Mouse (Mus musculus): Measurements from ENCODE around the gene Hs3st4.

The Hs3st4 gene

DNA sequence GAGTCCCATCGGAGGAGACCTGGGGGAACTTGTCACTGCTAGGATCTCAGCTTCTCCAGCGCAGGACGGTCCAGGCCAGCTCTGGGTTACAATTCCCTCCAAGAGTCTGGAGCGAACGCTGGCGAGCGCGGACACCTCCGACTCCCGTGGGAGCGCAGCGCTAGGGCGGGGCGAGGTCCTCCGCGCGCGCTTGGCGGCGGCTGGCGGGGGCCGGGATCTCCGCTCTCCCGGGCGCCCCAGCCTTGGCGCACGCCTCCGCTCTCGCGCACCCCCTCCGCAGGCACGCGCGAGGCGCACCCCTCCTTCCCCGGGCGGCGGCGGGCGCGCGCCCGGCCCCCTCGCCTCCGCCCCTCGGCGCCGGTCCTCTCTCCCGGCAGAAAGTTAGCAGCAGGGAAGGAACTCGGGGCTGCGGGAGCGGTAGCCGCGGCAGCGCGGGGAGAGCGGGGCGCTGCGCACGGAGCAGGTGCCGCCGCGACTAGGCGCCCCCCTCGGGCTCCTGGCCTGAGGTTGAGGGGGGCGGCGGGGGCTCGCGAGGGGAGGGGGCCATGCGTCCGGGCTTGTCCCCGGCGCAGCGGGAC, at the start of gene Hs3st4:
Gene Hs3st4 (plus strand): TSS at position 409 of the 578 bp plus-strand sequence.
- DNase-seq (ENCODE audit: low spot score): no peak

DNA sequence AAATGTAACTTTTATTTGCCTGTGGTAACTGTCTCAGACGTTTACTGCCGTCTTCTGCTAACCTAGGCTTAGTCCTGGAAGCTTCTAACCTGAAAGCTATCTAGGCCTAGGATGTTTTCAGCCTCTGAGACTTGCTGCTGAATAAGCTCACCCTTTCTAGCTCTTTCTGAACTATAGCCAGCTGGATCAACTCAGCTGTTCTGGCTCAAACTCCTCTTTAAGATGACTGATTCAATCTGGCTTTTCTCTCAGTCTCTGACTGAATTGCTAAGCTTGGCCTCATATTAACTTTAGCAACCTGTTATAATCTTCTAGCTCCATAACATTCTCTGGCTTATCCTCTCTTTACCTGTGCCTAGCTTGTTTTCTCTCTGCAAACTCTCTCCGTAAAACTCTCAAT, 35.8 kb upstream of the Hs3st4 start:
- DNase-seq (ENCODE audit: low spot score): no peak

DNA sequence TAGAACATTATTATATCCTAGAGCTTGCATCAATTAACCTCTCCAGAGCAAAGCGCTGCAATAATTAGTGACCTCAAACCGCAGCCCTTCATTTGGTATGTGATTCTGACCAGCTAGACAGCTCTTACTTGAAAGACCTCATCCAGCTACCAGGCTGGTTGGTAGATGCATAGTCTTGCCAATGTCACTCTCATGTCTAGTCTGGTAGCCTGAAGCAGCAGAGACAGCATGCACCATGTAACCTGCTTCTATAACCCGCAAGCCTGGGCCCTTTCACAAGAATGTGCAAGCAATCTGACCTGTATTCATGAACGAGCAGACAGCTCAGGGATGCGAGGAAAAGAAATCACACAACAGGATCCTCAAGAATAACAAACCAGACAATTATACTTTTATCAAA, 19.6 kb upstream of the Hs3st4 start:
- DNase-seq (ENCODE audit: low spot score): no peak

DNA sequence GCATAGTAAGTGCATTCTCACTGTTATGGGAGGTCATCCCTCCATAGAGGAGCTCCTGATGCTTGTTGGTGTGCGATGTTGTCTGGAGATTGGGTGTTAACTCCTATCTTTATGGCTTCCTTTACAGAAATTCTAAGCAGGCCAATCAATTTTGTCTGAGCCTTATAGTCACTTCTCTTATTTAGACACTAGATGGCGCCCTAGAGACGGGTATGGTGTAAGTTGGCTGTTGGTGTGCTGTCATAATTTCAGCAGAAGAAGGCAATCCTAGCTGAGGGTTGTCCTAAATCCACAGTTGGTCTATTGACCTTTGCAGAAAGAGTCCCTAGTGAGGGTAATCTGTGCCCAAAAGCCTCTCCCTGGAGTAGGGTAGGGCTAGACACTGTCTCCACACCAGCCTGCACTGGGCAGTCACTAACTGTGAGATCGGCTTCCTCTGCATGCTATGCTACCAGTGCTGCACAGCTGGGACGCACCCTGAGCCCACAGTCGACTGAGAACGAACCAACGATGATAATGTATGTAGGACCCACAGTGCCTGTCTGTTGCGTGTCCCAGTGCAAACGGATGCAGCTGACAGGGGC, 18.0 kb upstream of the Hs3st4 start:
- DNase-seq (ENCODE audit: low spot score): no peak

DNA sequence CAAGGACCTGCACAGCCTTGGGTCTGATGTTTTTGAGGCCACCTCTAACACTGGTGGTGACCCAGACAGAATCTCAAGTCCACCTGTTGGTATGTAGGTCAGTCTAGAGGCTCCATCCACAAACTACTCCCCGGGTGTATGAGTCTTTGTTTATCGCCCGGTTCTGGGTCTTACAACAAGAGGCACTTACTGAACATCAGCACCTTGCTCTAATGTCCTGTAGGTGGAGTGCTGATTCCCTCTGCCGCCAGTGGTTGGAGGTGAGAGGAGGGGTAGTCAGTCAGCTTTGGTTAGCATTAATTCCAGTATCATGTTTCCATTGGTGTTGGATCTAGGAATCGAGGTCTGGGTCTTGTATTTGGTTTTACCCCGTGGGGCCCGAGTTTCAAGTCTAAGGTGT, 17.2 kb upstream of the Hs3st4 start:
- DNase-seq (ENCODE audit: low spot score): no peak

DNA sequence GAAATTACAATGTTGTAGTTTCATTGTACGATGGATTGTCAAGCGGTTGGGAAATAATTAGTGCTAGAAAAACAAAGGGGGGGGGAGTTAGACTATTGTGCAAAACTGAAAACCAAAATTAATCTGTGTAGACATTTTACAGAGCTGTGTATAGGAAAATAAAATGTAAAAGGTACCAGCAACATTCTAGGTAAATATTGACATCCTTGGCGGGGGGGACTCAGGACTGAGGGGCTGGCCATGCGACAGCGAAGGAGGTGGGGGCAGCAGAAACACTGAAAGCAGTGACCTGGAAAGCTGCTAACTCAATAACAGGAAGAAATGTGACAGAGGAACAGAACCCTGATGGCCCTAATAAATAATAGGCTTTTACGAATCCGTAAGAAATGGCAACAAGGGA, 7.2 kb upstream of the Hs3st4 start:
- no peak for DNase-seq (ENCODE audit: low spot score)

DNA sequence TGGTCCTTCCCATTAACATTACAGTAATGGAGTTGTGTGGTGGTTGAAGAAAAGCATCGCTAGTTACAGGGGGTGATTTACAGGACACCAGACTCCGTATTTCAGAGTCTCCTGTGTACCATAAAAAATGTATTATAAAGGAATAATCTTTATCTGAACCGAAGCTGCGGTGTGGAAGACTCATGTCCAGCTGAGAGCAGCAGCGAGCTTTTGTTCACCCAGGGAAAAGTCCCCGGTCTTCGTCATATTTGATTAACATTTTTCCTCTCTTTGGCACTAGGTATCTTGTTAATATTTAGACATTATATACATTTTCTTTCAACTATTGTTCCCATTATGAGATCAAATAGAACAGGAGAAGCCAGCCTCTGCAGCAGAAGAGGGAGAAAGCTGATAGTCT, 1.2 kb upstream of the Hs3st4 start:
- no peak for DNase-seq (ENCODE audit: low spot score)

DNA sequence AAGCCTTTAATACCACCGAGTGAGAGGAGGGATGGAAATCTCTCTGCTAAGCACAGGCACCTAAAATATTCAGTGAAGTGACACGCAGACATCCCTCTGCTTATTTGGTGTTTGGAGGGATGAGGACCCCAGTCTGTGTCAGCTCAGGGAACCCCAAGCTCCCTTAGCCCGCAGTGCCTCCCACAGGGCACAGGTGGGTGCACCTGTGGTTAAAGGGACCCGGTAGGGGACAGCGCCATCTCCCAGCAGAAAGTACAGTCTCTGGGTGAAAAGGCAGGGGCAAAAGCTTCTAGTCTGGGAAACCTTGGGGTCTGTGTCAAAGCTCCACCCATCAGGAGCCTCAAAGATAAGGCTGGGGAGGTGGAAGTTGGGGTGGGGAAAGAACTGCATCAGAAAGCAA, 659 bp upstream of the Hs3st4 start:
- DNase-seq (ENCODE audit: low spot score): no peak

DNA sequence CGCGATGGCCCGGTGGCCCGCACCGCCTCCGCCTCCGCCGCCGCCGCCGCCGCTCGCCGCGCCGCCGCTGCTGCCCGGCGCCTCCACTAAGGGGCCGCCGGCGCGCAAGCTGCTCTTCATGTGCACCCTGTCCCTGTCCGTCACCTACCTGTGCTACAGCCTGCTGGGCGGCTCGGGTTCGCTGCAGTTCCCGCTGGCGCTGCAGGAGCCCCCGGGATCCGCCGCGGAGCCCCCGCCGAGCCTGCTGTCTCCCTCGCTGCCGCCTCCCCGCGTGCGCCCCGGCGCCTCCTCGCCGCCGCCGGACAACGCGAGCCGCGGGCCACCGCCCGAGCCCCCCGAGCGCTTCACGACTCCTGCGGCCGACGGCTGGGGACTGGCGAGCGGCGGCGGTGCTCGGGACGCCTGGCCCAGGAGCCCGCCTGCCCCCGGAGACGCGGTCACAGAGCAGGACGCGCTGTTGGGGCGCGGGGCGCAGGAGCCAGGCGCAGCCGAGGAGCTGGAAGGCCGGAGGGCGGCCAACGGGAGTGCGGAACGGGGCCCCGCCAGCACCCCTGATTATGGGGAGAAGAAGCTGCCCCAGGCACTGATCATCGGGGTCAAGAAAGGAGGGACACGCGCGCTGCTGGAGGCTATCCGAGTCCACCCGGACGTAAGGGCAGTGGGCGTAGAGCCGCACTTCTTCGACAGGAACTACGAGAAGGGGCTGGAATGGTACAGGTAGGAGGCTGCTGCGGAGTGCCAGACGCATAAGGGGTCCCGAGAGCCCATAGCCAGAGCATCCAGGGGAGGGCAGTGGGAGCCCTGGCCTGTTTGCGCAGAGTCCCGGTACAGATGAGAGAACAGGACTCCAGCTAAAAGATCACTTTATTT, 743 bp downstream of the Hs3st4 start:
- DNase-seq (ENCODE audit: low spot score): no peak

DNA sequence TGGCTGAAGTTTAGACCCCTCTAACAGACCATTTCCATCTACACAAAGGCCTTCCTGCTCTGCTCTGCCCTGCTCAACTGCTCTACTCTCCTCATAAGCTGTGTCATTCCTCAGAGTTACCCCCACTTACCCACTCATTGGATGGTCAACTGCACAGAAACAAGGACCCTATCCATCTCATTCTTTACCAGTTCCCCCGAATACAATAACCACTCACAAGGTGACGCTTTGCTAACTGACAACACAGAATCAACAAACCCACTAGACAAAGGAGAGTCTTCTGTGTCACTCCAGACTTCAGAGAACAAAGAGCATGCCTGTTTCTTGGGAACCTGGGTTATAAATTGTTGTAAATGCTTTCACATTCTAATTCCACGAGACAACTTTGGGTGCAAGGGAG, 9.5 kb downstream of the Hs3st4 start:
- DNase-seq (ENCODE audit: low spot score): no peak

DNA sequence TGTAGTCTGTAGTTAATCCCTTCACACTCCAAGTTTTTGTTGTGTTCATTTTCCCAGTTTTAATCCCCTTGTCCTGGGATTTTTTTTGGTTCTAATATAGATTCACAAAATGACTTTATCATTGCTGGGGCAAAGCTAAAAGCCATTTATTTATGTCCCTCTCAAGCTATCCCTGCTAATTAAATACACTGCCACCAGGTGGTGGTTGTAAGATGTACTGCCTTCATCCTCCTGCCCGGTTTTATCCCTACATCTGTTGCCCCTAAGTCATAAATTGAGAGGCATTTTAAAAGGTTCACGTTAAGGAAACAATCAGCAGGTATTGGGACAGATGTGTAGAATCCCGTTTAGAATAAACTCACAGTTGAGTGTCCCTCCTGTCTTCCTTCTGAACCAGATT, 14.6 kb downstream of the Hs3st4 start:
- DNase-seq (ENCODE audit: low spot score): no peak

DNA sequence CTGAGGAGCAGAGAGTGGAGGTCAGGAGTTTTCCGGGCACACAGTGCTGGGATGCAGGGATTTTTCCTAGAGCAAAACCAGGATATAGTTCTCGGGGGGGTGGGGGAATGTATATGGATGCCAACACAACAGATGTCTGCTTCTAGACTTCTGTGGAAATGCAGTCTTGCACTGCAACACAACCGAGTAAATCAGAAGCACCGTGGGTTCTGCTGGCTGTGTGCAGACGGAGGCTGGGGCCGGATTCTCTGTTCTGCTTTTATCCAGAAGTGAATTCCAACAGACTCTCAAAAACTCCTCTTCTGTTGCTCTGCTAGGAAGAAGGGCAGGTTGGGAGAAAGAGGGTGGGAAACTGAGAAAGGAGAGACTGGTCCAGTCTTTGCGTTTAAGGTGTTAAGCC, 15.9 kb downstream of the Hs3st4 start:
- no peak for DNase-seq (ENCODE audit: low spot score)

DNA sequence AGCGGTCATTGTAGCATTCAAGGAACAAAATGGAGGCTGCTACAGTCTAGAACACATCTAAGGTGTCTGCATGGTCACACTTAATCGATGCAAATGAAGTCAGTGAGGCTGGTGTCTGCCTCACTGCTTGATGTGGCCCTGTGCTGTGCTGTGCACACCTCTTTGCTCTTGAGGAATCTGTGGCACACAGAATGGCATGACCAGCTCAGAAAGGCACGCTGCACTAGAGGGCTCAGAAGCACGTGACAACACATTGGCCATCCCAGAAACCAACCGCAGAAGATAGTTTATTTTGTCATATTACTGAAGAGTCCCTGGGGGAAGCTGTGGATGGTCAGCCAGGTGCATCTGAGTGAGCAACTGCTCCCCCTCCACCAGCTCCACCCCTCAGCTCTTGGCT, 44.2 kb downstream of the Hs3st4 start:
- no peak for DNase-seq (ENCODE audit: low spot score)

DNA sequence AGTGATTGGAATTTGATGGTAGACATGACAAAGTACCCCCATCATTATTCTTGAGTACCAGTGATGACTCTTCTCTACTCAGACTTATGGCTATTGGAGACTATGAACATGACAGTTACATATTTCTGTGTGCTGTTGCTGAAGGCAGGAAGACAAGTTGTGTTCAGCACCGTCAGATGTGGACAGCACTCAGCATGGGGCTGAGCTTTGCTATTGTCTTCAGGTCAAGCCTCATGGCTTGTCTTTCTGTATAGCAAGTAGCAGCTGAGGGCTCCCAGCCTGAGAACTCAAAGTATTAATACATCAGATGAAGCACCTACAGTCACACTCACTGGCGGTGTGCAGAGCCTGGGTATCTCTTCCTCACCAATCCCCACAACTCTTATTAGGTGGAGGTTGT, 49.6 kb downstream of the Hs3st4 start:
- DNase-seq (ENCODE audit: low spot score): no peak

DNA sequence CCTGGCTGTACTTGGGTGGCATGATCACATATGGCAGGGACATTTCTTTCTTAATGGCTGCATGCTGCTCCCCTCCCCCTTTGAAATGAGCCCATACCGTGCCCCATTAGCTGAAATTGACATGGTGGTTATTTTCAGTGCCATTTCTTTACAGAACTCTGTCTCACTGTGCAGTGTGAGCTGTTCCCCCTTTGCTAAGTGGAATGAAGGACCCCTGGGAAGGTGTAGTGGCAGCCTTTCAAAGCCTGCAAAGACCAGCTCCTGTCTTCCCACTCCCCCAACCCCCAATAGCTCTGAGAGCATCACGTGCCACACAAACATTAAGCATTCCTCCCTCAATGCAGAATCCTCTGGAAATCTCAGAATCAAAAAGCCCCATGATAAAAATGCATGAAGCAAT, 50.7 kb downstream of the Hs3st4 start:
- DNase-seq (ENCODE audit: low spot score): no peak

DNA sequence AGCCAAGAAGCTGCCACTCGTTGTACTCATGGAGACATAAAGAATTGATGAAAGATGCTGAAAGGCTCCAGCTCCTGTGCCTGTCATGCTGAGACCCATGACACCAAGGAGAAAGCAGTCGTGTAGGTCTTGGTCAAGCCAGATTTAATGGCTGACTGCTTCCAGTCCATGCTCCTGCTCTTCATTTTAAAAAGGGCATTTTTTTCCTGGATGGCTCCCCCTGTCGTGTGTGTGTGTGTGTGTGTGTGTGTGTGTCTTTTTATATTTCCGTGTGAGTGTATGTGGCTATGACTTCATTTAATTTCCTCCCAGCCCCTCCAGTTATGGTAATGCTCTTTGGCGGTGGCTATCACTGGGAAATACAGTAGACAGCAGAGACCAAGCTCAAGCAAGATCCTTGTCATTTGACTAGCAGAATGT, 54.6 kb downstream of the Hs3st4 start:
- DNase-seq (ENCODE audit: low spot score): no peak

DNA sequence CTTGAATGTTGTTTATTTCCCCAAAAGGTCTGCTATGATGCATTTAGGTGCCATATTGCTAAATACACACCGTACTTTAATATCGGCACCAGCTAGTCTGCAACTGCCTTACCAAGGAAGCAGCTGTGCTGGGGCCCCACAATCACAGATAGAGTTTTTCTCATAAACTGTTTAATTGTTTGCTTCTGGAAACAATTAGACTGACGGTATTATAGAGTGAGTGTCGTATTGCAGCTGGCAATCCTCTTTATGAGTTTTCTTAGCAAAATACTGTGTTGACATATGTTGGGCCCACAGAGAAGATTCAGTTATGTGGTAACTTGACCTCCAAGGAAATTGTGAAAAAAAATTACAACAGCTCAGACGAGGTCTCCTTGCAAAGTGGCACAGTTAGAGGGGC, 56.5 kb downstream of the Hs3st4 start:
- no peak for DNase-seq (ENCODE audit: low spot score)

DNA sequence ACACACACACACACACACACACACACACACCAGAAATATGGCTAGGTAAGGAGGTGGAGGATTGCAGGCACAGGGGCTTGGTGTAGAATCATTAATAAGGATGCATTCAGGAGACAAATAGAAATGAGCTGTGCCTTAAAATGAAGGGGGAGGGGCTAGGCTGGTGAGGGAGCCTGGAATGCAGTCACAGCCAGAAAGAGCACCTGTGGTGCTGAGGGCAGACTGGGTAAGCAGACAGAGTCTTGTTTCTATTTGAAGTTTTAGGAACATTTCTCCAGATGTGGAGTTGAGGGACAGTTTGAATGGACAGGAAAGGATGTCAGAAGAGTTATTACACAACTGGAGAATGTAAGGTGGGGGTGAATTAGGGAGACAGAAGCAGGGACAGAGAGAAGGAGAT, 64.7 kb downstream of the Hs3st4 start:
- DNase-seq (ENCODE audit: low spot score): no peak

DNA sequence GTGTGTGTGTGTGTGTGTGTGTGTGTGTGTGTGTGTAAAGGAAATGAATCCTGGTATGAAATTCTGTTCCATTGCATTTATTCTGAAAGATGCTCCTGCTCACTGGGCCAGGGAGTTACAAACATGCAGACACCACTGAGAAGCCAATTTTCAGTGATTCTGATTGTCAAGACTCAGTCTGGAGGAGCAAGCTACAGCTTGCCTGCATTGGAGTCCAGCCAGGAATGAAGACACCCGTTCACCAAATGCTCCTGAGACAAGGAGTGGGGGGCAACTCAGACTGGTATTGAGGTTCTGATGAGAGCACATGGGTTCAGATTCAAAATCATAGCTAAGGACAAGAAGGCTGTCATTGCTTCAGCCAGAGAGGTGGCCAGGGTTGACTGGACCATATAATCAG, 66.3 kb downstream of the Hs3st4 start:
- DNase-seq (ENCODE audit: low spot score): no peak

DNA sequence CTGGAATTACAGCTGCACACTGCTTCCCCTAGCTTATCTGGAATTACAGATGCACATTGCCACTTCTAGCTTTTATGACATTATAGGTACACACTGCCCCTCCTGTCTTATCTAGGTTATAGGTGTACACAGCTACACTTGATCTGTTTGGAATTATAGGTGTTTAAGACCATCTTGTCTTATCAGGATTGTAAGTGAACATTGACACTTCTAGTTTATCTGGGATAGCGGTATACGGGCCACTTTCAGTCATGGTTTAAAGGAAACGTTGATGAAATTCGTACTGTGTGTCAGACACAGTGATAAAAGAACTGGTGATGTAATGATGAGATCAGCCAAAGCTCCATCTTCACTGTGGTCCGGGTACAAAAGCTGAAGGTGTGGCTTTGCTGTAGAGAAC, 67.8 kb downstream of the Hs3st4 start:
- DNase-seq (ENCODE audit: low spot score): no peak

DNA sequence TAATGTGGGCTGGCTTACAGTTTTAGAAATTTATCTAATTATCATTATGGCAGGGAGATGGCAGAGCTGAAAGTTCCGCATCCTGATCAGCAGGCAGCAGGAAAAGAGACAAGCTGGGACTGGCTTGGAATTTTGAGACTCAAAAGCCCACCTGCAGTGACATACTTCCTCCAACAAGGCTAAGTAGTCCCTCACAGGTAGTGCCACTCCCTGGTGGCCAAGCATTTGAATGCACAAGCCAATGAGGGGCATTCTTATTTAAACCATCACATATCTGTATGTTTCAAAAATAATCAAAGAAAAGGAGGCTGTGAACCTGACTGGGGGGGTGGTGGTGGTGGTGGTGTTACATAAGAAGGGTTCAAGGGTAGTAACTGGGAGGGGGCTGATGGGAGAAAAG, 101.1 kb downstream of the Hs3st4 start:
- no peak for DNase-seq (ENCODE audit: low spot score)

DNA sequence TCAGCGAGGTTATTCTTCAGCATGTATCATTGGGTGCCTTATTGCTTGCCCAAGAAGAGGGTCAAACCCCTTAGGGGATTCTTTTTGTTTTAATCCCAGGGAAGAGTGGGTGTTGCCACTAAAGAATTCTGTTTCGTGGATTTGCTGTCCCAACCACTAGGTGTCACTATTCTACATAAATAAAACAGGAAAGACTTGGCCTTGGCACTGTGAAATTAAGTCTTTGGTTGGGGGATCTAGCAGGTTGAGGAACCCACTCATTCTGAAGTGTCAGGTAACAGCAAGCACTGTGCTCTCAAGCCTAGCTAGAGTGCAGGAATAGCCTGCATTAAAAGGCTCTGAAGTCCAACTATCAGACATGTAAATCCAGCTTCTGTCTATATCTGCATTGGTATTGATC, 146.3 kb downstream of the Hs3st4 start:
- DNase-seq (ENCODE audit: low spot score): no peak

DNA sequence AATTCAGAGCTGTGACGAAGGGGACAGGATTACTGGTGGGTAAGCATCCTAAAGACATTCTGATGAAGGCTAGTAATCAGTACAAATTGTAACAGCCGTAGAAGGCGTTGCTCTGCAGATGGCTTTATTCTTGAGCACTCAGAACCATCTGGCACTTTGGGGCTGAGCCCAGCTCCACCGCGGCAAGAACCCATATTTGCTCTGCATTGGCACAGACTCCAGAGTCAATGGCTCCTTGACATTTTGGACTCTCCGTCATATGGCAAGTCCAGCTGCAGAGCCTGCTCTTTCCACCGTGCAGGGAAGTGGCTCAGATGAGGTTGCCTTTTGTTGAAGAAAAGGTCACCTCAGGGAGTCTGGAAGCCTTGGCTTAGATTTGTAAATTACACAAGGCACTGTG, 148.6 kb downstream of the Hs3st4 start:
- peak; percentile 13 for DNase-seq (ENCODE audit: low spot score)

DNA sequence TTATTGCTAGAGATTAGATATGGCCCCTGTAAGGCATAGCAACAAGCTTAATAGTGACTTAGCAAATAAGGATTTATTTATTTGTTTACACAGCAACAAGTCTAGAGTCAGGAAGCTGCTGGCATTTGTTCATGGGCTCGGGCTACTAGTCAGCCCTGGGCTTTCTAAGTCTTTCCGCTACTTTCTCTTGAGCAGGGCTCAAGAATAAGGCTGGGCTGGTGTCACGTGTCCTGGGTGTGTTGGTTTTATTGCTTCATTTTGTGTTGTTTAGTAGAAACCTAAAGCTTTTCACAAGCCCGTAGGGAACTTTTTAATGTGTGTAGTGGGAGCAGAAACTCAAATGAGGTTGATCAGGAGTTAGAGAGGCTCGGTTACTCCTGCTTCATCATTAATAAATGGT, 153.5 kb downstream of the Hs3st4 start:
- no peak for DNase-seq (ENCODE audit: low spot score)

Measured in urinary bladder, postnatal 14 days (tissue).